Mouse (Mus musculus) erythroblast, adult 5-6 weeks (primary cell): ENCODE data around the gene St3gal6. TPM values are rescaled to one million over a fixed set of nuclear protein-coding genes. Genes with fewer than 3 reads are reported as not detected.

ENCODE experiments used
- ATAC-seq: replicated peaks from 2 replicates; pipeline ENCODE4 v1.8.0; 2016; ENCODE audit warnings: moderate number of reproducible peaks, mild to moderate bottlenecking, moderate TSS enrichment, inconsistent platforms; ENCODE audit not compliant: poor library complexity, low FRiP score, severe bottlenecking
- total RNA-seq, 2 experiments: library from RNA; stranded (forward) in 1 of 2; stranded (reverse) in 1 of 2; fragments of 150-400 nt in 1 of 2; fragments of 200-764, 138-1000 nt in 1 of 2; gene quantifications; 2 replicates each; pipeline versions ENCODE4 v1.2.3 to v1.2.4; 2015 to 2017; ENCODE audit warnings: low replicate concordance in 2 of 2

The St3gal6 gene
- total RNA-seq, 2 experiments from 2014 or later, result 95.3 to 155 TPM

GRCm38 (mm10) chr16:58522677-58523043 lies 1.4 kb downstream of the St3gal6 start:
- no peak for ATAC-seq

- no peak for ATAC-seq
Measured at GRCm38 (mm10) chr16:58521900-58522299, 2.1 kb downstream of the St3gal6 start.

- no peak for ATAC-seq
Measured at GRCm38 (mm10) chr16:58521182-58521581, 2.9 kb downstream of the St3gal6 start.

- ATAC-seq, result no peak
Measured at GRCm38 (mm10) chr16:58520457-58520856, 3.6 kb downstream of the St3gal6 start.

GRCm38 (mm10) chr16:58519650-58520073 lies 4.4 kb downstream of the St3gal6 start:
- ATAC-seq, result 0 out of 2 replicates have a peak, but pooled peaks have one; percentile 12

GRCm38 (mm10) chr16:58516960-58517798 lies 6.9 kb downstream of the St3gal6 start:
- no peak for ATAC-seq

- ATAC-seq, result no peak
Measured at GRCm38 (mm10) chr16:58516161-58516560, 7.9 kb downstream of the St3gal6 start.

GRCm38 (mm10) chr16:58514565-58514964 lies 9.5 kb downstream of the St3gal6 start:
- peak; percentile 88 for ATAC-seq

GRCm38 (mm10) chr16:58513755-58514154 lies 10.3 kb downstream of the St3gal6 start:
- no peak for ATAC-seq

- no peak for ATAC-seq
Measured at GRCm38 (mm10) chr16:58512887-58513286, 11.2 kb downstream of the St3gal6 start.

GRCm38 (mm10) chr16:58512181-58512761 lies 11.8 kb downstream of the St3gal6 start:
- no peak for ATAC-seq

GRCm38 (mm10) chr16:58504945-58505344 lies 19.1 kb downstream of the St3gal6 start:
- ATAC-seq, result no peak

GRCm38 (mm10) chr16:58502566-58502965 lies 21.5 kb downstream of the St3gal6 start:
- no peak for ATAC-seq

- ATAC-seq, result no peak
Measured at GRCm38 (mm10) chr16:58501760-58502301, 22.2 kb downstream of the St3gal6 start.

- ATAC-seq, result 0 out of 2 replicates have a peak, but pooled peaks have one; percentile 1
Measured at GRCm38 (mm10) chr16:58499650-58500049, 24.4 kb downstream of the St3gal6 start.

GRCm38 (mm10) chr16:58499172-58499584 lies 24.9 kb downstream of the St3gal6 start:
- ATAC-seq, result peak; percentile 21

- peak; percentile 87 for ATAC-seq
Measured at GRCm38 (mm10) chr16:58497886-58498713, 25.9 kb downstream of the St3gal6 start.

GRCm38 (mm10) chr16:58496791-58497190 lies 27.3 kb downstream of the St3gal6 start:
- ATAC-seq, result no peak

- no peak for ATAC-seq
Measured at GRCm38 (mm10) chr16:58487861-58488260, 36.2 kb downstream of the St3gal6 start.

- no peak for ATAC-seq
Measured at GRCm38 (mm10) chr16:58482296-58482695, 41.7 kb downstream of the St3gal6 start.
